Mouse (Mus musculus) embryonic fibroblast, embryonic 13.5 days (primary cell): ENCODE measurements around the gene Chst11. TPM values are rescaled to one million over a fixed set of nuclear protein-coding genes. Genes with fewer than 3 reads are reported as not detected.
"Not testable (repeated sequence)": the region's sequence is repeated elsewhere in the genome, so short reads cannot be mapped to it uniquely, and the experiment has no call there.

Experiments used
- H3K27ac ChIP-seq: 2 replicates; pipeline ENCODE4 v1.5.1; 2012; ENCODE audit warnings: low read length, control low read depth, inconsistent platforms; ENCODE audit not compliant: insufficient read depth
- H3K4me1 ChIP-seq: 2 replicates; pipeline ENCODE4 v1.6.1; 2011; ENCODE audit warnings: low read length; ENCODE audit not compliant: control insufficient read depth, insufficient read depth
- H3K4me3 ChIP-seq: 2 replicates; pipeline ENCODE4 v1.5.1; 2011; ENCODE audit warnings: mild to moderate bottlenecking, control low read depth, low read length; ENCODE audit not compliant: insufficient read depth
- CTCF ChIP-seq: IDR thresholded peaks from 2 replicates; pipeline ENCODE4 v1.5.1; 2011; ENCODE audit warnings: mild to moderate bottlenecking, control low read depth, low read length, moderate library complexity, borderline replicate concordance; ENCODE audit not compliant: insufficient read depth
- POLR2A ChIP-seq: IDR thresholded peaks from 2 replicates; pipeline ENCODE4 v1.6.1; 2011; ENCODE audit warnings: low read depth, mild to moderate bottlenecking, control low read depth, low read length, moderate library complexity
- polyA plus RNA-seq: library from polyadenylated mRNA; stranded (reverse); fragments of >200 nt; gene quantifications from 2 replicates; pipeline ENCODE4 v1.2.4, GENCODE M21; 2011; ENCODE audit warnings: low read depth; ENCODE audit not compliant: missing spikeins, insufficient read length

The Chst11 gene
- polyA plus RNA-seq, 1 experiment = 12.9 TPM

DNA sequence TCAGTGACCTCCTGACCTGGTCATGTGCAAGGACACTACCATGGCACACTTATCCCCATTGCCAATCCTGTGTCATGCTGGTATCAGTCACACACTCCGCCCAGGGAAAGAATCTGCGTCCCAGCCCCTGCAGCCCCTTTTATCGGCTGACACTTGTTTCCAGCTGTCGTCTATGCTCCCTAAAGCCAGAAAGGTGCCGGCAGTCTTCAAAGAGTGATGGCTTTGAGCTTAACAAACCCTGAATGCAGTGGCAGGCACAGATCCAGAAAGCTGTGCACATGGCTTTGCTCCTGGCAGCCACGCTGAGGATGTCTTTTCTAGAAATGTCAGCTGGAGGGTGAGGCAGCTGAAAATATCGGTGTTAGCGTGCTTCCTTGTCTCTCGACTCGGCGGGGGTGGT is 131.6 kb downstream of the Chst11 start:
- no peaks in the 10 kb centered on the region for H3K4me1 ChIP-seq
- no peak overlapping the region for H3K4me3 ChIP-seq
- no peak overlapping the region for H3K27ac ChIP-seq
- TF ChIP-seq CTCF (no peak), POLR2A (no peak)

DNA sequence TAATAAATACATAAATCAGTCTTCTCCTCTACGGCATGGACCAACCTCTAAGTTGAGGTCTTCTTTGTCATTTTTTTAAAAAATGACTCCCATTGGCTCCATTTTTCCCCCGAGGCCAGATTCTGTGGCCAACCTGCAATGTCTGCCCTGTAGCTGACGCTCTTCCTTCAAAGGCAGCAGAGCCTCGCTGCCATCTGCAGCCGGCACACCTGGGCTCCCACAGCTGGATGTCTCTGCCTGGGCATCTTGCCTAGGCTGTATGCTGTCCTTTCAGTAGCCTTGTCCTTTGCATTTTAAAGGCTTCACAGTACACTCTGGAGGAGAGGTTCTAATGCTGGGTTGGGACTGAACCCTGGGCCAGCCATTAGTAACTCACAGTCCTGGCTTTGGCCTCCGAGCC is 132.6 kb downstream of the Chst11 start:
- Histone ChIP-seq H3K4me3 (no peak overlapping the region), H3K4me1 (no peaks in the 10 kb centered on the region), H3K27ac (no peak overlapping the region)
- TF ChIP-seq CTCF (no peak), POLR2A (no peak)

GRCm38 (mm10) chr10:83118613-83119012 is 133.3 kb downstream of the Chst11 start:
- no peak overlapping the region for H3K27ac ChIP-seq
- no peaks in the 10 kb centered on the region for H3K4me1 ChIP-seq
- no peak for TF ChIP-seq CTCF
- no peak for TF ChIP-seq POLR2A
- H3K4me3 ChIP-seq = no peak overlapping the region

DNA sequence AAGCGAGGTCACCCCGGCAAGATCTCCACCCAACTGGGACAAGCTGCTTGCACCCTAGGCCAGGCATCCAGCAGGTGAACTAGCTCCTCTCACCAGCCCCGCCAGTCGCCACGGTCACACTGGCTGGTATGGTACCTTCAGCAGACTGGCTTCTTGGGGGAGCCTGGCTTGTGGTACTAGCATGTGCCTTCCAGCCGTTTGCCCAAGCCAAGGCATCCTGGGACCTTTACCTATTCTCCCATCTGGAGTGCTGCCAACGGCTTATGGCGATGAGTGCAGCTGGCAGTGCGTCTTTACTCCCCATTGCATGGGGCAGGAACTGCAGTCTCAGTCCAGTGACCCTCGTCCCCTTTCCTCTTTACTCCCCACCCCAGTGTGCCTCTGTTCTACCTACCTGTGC is 133.7 kb downstream of the Chst11 start:
- H3K27ac ChIP-seq = no peak overlapping the region
- TF ChIP-seq CTCF = no peak
- TF ChIP-seq POLR2A = no peak
- no peaks in the 10 kb centered on the region for H3K4me1 ChIP-seq
- H3K4me3 ChIP-seq = no peak overlapping the region

DNA sequence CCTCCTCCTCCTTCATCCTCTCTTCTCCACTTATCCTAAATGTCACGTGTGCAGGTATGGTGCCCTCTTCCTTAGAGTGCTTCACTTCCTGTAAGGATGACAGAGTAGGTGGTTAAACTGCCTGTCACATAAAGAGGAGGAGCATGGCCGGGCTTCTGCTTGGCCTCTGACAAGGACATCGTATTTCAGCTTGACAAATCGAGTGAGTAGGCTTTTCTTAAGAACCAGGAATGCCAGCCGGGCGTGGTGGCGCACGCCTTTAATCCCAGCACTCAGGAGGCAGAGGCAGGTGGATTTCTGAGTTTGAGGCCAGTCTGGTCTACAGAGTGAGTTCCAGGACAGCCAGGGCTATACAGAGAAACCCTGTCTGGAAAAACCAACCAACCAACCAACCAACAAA is 134.2 kb downstream of the Chst11 start:
- not testable (repeated sequence) for H3K4me1 ChIP-seq, H3K27ac ChIP-seq, H3K4me3 ChIP-seq

- TF ChIP-seq CTCF (no peak), POLR2A (no peak)
- Histone ChIP-seq H3K4me1 (no peaks in the 10 kb centered on the region), H3K27ac (no peak overlapping the region), H3K4me3 (no peak overlapping the region)
Measured at GRCm38 (mm10) chr10:83119909-83120308, 134.6 kb downstream of the Chst11 start.

DNA sequence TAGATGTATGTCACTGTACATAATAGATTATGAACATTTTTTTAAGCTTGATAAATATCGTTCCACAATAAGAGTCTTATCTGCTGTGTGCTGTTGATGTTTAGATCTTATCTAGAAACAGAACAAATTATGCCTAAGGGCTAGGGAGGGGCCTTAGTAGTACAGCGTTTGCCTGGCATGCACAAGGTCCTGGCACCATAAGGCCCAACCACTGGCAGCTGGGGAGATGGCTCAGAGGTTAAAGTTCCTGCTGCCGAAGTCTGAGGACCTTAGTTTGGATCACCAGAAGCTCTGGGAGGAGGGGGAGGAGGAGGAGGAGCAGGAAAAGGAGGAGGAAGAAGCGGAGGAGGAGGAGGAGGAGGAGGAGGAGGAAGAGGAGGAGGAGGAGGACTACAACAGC is 135.6 kb downstream of the Chst11 start:
- TF ChIP-seq POLR2A = no peak
- TF ChIP-seq CTCF = no peak
- no peak overlapping the region for H3K27ac ChIP-seq

DNA sequence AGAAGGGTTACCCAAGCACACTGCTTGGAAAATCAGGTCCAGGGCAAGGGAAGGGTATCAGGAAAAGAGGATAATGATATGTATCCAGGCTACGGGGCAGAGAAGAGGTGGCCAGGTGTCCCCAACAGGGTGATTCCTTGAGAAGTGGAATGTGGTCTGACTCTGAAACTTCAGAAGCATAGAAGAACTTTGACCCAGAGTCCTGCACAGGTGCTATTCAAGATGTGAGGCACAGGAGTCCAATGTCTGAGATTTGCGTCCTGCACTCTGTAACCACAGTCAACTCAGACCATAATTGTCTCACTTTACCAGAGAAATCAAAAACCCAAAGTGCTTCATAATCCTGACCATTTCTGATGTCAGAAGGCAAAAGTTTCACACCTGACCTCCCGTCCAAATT is 139.3 kb downstream of the Chst11 start:
- H3K27ac ChIP-seq = no peak overlapping the region
- no peak for TF ChIP-seq CTCF
- TF ChIP-seq POLR2A = no peak
- no peaks in the 10 kb centered on the region for H3K4me1 ChIP-seq
- no peak overlapping the region for H3K4me3 ChIP-seq

More for the DNA sequence above, 135.6 kb downstream of the Chst11 start:
- H3K4me3 ChIP-seq = no peak overlapping the region
- no peaks in the 10 kb centered on the region for H3K4me1 ChIP-seq

- Histone ChIP-seq H3K4me3 (no peak overlapping the region), H3K4me1 (no peaks in the 10 kb centered on the region), H3K27ac (no peak overlapping the region)
- TF ChIP-seq POLR2A (no peak), CTCF (no peak)
Measured at GRCm38 (mm10) chr10:83126447-83126846, 141.1 kb downstream of the Chst11 start.

GRCm38 (mm10) chr10:83128435-83128834 is 143.1 kb downstream of the Chst11 start:
- no peak overlapping the region for H3K4me3 ChIP-seq
- no peaks in the 10 kb centered on the region for H3K4me1 ChIP-seq
- TF ChIP-seq POLR2A (no peak), CTCF (no peak)
- H3K27ac ChIP-seq = no peak overlapping the region

GRCm38 (mm10) chr10:83129624-83130218 is 144.4 kb downstream of the Chst11 start:
- Histone ChIP-seq H3K4me1 (no peaks in the 10 kb centered on the region), H3K27ac (no peak overlapping the region), H3K4me3 (no peak overlapping the region)
- TF ChIP-seq CTCF (no peak), POLR2A (no peak)
